Mouse (Mus musculus): Measurements from ENCODE around the gene Kidins220. TPM values are rescaled to one million over a fixed set of nuclear protein-coding genes. Genes with fewer than 3 reads are reported as not detected.

The Kidins220 gene
- polyA plus RNA-seq, 1 experiment from 2014 or later, result 31.1 TPM

- no peak overlapping the region for H3K9ac ChIP-seq
- WGBS, result 89% methylated on average over 1 of the region's 1 CpGs
- no peak overlapping the region for H3K4me3 ChIP-seq (replicated peaks)
Measured at GRCm38 (mm10) chr12:25010416-25010815, 35.7 kb downstream of the Kidins220 start.

GRCm38 (mm10) chr12:25011733-25012367, 37.1 kb downstream of the Kidins220 start:
- Histone ChIP-seq H3K9me3 (replicated peaks) (no peaks in the 10 kb centered on the region), H3K27me3 (no peaks in the 10 kb centered on the region), H3K4me2 (no peak overlapping the region), H3K36me3 (peaks cover 92% of the 10 kb centered on the region), H3K4me1 (no peaks in the 10 kb centered on the region), H3K9ac (no peak overlapping the region), H3K27ac (no peak overlapping the region), H3K4me3 (replicated peaks) (no peak overlapping the region)
- no peak for ATAC-seq (replicated peaks; ENCODE audit: low FRiP score)
- 69% methylated on average over 15 of the region's 15 CpGs for WGBS

More at GRCm38 (mm10) chr12:25010416-25010815, 35.7 kb downstream of the Kidins220 start:
- Histone ChIP-seq H3K36me3 (peaks cover 89% of the 10 kb centered on the region), H3K4me1 (no peaks in the 10 kb centered on the region), H3K9me3 (replicated peaks) (no peaks in the 10 kb centered on the region), H3K4me2 (no peak overlapping the region), H3K27ac (no peak overlapping the region), H3K27me3 (no peaks in the 10 kb centered on the region)
- ATAC-seq (replicated peaks; ENCODE audit: low FRiP score), result no peak

- no peak overlapping the region for H3K9ac ChIP-seq
- H3K4me2 ChIP-seq, result no peak overlapping the region
- ATAC-seq (replicated peaks; ENCODE audit: low FRiP score), result no peak
- 74% methylated on average over 13 of the region's 13 CpGs for WGBS
- peaks cover 92% of the 10 kb centered on the region for H3K36me3 ChIP-seq
- no peaks in the 10 kb centered on the region for H3K27me3 ChIP-seq
- H3K9me3 ChIP-seq (replicated peaks), result no peaks in the 10 kb centered on the region
- H3K27ac ChIP-seq, result no peak overlapping the region
- H3K4me1 ChIP-seq, result no peaks in the 10 kb centered on the region
- H3K4me3 ChIP-seq (replicated peaks), result no peak overlapping the region
Measured at GRCm38 (mm10) chr12:25012555-25013540, 38.1 kb downstream of the Kidins220 start.

GRCm38 (mm10) chr12:25014307-25014927, 39.7 kb downstream of the Kidins220 start:
- Histone ChIP-seq H3K9me3 (replicated peaks) (no peaks in the 10 kb centered on the region), H3K27me3 (no peaks in the 10 kb centered on the region), H3K4me3 (replicated peaks) (no peak overlapping the region), H3K36me3 (peaks cover 94% of the 10 kb centered on the region), H3K4me1 (no peaks in the 10 kb centered on the region), H3K27ac (no peak overlapping the region), H3K9ac (no peak overlapping the region), H3K4me2 (no peak overlapping the region)
- no peak for ATAC-seq (replicated peaks; ENCODE audit: low FRiP score)
- WGBS, result 88% methylated on average over 5 of the region's 5 CpGs

GRCm38 (mm10) chr12:25014938-25015337, 40.2 kb downstream of the Kidins220 start:
- no peak for ATAC-seq (replicated peaks; ENCODE audit: low FRiP score)
- Histone ChIP-seq H3K27ac (no peak overlapping the region), H3K4me1 (no peaks in the 10 kb centered on the region), H3K9me3 (replicated peaks) (no peaks in the 10 kb centered on the region), H3K9ac (no peak overlapping the region), H3K4me3 (replicated peaks) (no peak overlapping the region), H3K4me2 (no peak overlapping the region), H3K36me3 (peaks cover 93% of the 10 kb centered on the region), H3K27me3 (no peaks in the 10 kb centered on the region)
- 95% methylated on average over 7 of the region's 7 CpGs for WGBS

- Histone ChIP-seq H3K27me3 (no peaks in the 10 kb centered on the region), H3K36me3 (peaks cover 87% of the 10 kb centered on the region), H3K9ac (no peak overlapping the region), H3K27ac (no peak overlapping the region), H3K4me3 (replicated peaks) (no peak overlapping the region), H3K4me2 (no peak overlapping the region), H3K4me1 (no peaks in the 10 kb centered on the region), H3K9me3 (replicated peaks) (no peaks in the 10 kb centered on the region)
- ATAC-seq (replicated peaks; ENCODE audit: low FRiP score), result no peak
- 97% methylated on average over 4 of the region's 4 CpGs for WGBS
Measured at GRCm38 (mm10) chr12:25016995-25017394, 42.3 kb downstream of the Kidins220 start.

GRCm38 (mm10) chr12:25021057-25021456, 46.3 kb downstream of the Kidins220 start:
- Histone ChIP-seq H3K9me3 (replicated peaks) (no peaks in the 10 kb centered on the region), H3K4me2 (no peak overlapping the region)

GRCm38 (mm10) chr12:25024862-25025545, 50.3 kb downstream of the Kidins220 start:
- ATAC-seq (replicated peaks; ENCODE audit: low FRiP score), result no peak
- Histone ChIP-seq H3K27me3 (no peaks in the 10 kb centered on the region), H3K36me3 (peaks cover 41% of the 10 kb centered on the region), H3K4me3 (replicated peaks) (no peak overlapping the region), H3K4me1 (no peaks in the 10 kb centered on the region), H3K4me2 (no peak overlapping the region), H3K9ac (no peak overlapping the region), H3K27ac (no peak overlapping the region), H3K9me3 (replicated peaks) (no peaks in the 10 kb centered on the region)
- 63% methylated on average over 9 of the region's 9 CpGs for WGBS

More at GRCm38 (mm10) chr12:25021057-25021456, 46.3 kb downstream of the Kidins220 start:
- no peaks in the 10 kb centered on the region for H3K27me3 ChIP-seq
- H3K36me3 ChIP-seq, result peaks cover 67% of the 10 kb centered on the region
- no peaks in the 10 kb centered on the region for H3K4me1 ChIP-seq
- no peak for ATAC-seq (replicated peaks; ENCODE audit: low FRiP score)
- H3K27ac ChIP-seq, result no peak overlapping the region
- H3K9ac ChIP-seq, result no peak overlapping the region
- H3K4me3 ChIP-seq (replicated peaks), result no peak overlapping the region
- 89% methylated on average over 5 of the region's 5 CpGs for WGBS

- peaks cover 42% of the 10 kb centered on the region for H3K36me3 ChIP-seq
- H3K4me2 ChIP-seq, result no peak overlapping the region
- no peaks in the 10 kb centered on the region for H3K4me1 ChIP-seq
- no peak overlapping the region for H3K27ac ChIP-seq
- 83% methylated on average over 7 of the region's 7 CpGs for WGBS
- no peak overlapping the region for H3K9ac ChIP-seq
- H3K4me3 ChIP-seq (replicated peaks), result no peak overlapping the region
- H3K9me3 ChIP-seq (replicated peaks), result no peaks in the 10 kb centered on the region
- no peak for ATAC-seq (replicated peaks; ENCODE audit: low FRiP score)
- H3K27me3 ChIP-seq, result no peaks in the 10 kb centered on the region
Measured at GRCm38 (mm10) chr12:25026308-25026707, 51.6 kb downstream of the Kidins220 start.

GRCm38 (mm10) chr12:25027416-25027815, 52.7 kb downstream of the Kidins220 start:
- H3K9me3 ChIP-seq (replicated peaks), result no peaks in the 10 kb centered on the region
- no peaks in the 10 kb centered on the region for H3K27me3 ChIP-seq
- no peak overlapping the region for H3K27ac ChIP-seq
- 22% methylated on average over 2 of the region's 2 CpGs for WGBS
- peaks cover 47% of the 10 kb centered on the region for H3K36me3 ChIP-seq
- ATAC-seq (replicated peaks; ENCODE audit: low FRiP score), result no peak
- H3K4me2 ChIP-seq, result no peak overlapping the region
- H3K9ac ChIP-seq, result no peak overlapping the region
- no peaks in the 10 kb centered on the region for H3K4me1 ChIP-seq
- no peak overlapping the region for H3K4me3 ChIP-seq (replicated peaks)

GRCm38 (mm10) chr12:25033662-25034337, 59.1 kb downstream of the Kidins220 start:
- H3K4me3 ChIP-seq (replicated peaks), result no peak overlapping the region
- H3K4me2 ChIP-seq, result no peak overlapping the region
- no peaks in the 10 kb centered on the region for H3K9me3 ChIP-seq (replicated peaks)
- WGBS, result 54% methylated on average over 9 of the region's 9 CpGs
- H3K4me1 ChIP-seq, result peaks cover 16% of the 10 kb centered on the region
- 0 out of 2 replicates have a peak overlapping the region, but pooled peaks have one; percentile 13 for H3K27ac ChIP-seq
- H3K27me3 ChIP-seq, result no peaks in the 10 kb centered on the region
- H3K9ac ChIP-seq, result no peak overlapping the region
- no peak for ATAC-seq (replicated peaks; ENCODE audit: low FRiP score)
- peaks cover 36% of the 10 kb centered on the region for H3K36me3 ChIP-seq

All from kidney, embryonic 15.5 days (tissue).